Mouse (Mus musculus): ENCODE data around the gene Rasl2-9.

- no peak for TF ChIP-seq CTCF (IDR thresholded peaks at IDR 0.05)
- peak; percentile 22; the same call in 1 of the 2 replicates for TF ChIP-seq EP300 (IDR thresholded peaks at IDR 0.05)
Observed at GRCm38 (mm10) chr7:5080010-5080751, 45.6 kb downstream of the Rasl2-9 start, which contains the start of gene Epn1.
